Mouse (Mus musculus): ENCODE data around the gene Def8.

- TF ChIP-seq CTCF (IDR thresholded peaks at IDR 0.05; ENCODE audit: borderline replicate concordance, extremely low read depth, insufficient read depth, insufficient read length), result no peak
- no peak for TF ChIP-seq POLR2A (IDR thresholded peaks at IDR 0.05; ENCODE audit: borderline replicate concordance, extremely low read depth, insufficient read depth, insufficient read length, poor library complexity, severe bottlenecking)
These were observed 9.1 kb downstream of the Def8 start for GRCm38 (mm10) chr8:123432381-123432780.
